Mouse (Mus musculus): ENCODE measurements around the gene H2-M9.

Gene H2-M9

GRCm38 (mm10) chr17:36642566-36642965, at the start of gene H2-M9:
Gene H2-M9 (minus strand): TSS chr17:36642666.
- DNase-seq: no peak

- DNase-seq: no peak
Observed at GRCm38 (mm10) chr17:36672119-36672518, 29.7 kb upstream of the H2-M9 start, which contains the start of gene H2-M1. Gene H2-M1 (minus strand): TSS chr17:36672219.
